Mouse (Mus musculus): ENCODE results near the gene Rnf227.

- TF ChIP-seq CTCF (IDR thresholded peaks at IDR 0.05; ENCODE audit: insufficient read depth, low read length) (no peak), POLR2A (IDR thresholded peaks at IDR 0.05; ENCODE audit: borderline replicate concordance, extremely low read depth, low read depth, low read length) (no peak)
Observed at GRCm38 (mm10) chr11:69369990-69370816, 29.9 kb downstream of the Rnf227 start.

Data from lung, adult 2 months (tissue).